Mouse (Mus musculus) spleen, adult 12 weeks (tissue): ENCODE results near the gene Vps8.
A peak's percentile ranks its signal among the peaks of the same experiment; 100 is the strongest.

ENCODE experiments used
- DNase-seq: peaks from one replicate; pipeline ENCODE4 v3.0.0; 2022; ENCODE audit warnings: low spot score

The Vps8 gene

DNA sequence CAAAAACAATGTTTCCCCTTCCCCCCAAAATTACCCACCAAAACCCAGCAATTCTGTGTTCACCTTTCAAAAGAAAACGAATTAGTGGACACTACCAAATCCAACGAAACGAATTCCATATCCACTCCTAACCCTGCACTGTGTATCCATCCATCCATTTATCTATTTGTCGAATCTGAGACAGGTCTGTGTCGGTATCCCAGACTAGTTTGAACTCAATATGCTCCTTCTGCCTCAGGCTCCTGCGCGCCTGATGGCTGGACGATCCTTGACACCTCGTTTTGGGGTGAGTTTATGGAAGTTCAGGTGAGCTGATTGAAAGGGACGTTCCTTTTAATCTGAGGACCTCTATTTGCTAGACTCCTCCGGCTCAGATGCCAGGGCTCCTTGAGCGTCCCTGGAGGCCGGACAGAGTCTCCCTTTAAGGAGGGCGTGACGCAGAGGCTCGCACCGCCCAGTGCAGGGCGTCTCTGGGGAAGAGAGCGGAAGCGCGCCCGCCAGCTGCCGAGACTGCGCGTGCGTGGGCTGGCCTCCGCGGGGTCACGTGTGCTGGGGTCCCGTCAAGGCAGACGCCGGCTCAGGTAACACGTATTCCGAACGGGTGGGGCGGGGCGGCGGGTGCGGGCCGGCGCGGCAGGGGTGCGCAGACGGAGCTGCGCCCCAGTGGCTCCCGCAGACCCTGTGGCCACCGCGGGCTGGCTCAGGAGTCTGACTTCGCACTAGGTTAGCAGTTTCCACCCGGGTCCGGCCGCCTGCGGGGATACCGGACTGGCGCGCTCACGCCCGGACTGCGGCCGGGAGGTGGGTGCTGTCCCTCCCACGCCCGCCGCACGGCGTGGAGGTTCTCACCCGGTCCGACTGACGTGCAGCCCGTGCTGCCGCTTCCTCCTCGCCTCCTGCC, at the start of gene Vps8:
Vps8 (plus strand) TSS at position 474 of the 901 bp plus-strand sequence.
- peak; percentile 86 for DNase-seq

DNA sequence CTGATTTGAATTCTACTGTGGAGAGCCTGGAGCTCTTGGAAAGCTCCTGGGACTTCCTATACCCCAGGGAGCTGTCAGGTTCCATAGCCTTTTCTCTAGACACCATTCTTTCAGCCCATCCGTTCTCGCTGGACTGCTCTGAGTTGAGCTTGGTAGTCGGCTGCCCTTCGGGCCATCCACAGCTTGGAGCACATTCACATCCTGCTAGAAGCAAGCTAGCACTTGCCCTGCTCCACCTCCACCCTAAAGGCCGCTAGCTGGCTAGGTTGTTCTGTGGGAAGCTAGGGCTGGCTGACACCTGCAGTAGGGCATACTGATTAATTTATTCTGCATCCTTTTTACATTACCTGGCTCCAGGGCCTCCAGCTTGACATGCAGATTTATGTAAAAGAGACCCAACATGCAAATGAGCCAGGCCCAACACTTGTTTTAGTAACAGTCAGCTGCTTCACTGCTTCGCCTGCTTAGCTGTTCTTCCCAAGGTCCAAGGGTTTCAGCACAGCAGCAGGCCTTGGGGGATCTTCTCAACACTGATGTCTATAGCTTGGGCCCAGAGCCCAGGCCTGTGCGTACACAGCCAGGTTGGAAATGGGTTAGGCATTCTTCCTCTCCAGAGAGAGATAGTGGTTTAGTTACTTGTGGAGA, 49.5 kb upstream of the Vps8 start:
- DNase-seq = no peak

- DNase-seq = no peak
Observed at GRCm38 (mm10) chr16:21374067-21374466, 48.9 kb upstream of the Vps8 start.

DNA sequence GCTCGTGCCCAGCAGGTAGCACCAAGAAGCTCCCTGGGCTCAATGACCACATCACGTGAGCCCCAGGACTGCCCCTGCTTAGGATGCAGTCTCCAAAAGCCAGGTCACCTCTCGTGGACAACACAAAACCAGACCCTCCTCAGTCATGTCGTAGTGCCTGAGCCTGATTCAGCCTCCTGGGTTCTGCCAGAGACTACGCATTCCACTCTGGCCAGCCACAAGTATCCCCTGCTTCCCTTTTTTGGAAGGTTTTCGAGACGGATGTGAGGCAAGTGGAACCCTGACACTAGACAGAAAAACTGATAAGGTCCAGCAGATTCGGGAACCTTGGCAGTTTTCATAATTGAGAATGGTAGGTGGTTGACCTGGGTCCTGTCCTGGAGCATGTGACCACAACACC, 47.8 kb upstream of the Vps8 start:
- DNase-seq = no peak

- no peak for DNase-seq
Observed at GRCm38 (mm10) chr16:21376316-21376715, 46.6 kb upstream of the Vps8 start.

GRCm38 (mm10) chr16:21376949-21377604, 45.8 kb upstream of the Vps8 start:
- DNase-seq = no peak

DNA sequence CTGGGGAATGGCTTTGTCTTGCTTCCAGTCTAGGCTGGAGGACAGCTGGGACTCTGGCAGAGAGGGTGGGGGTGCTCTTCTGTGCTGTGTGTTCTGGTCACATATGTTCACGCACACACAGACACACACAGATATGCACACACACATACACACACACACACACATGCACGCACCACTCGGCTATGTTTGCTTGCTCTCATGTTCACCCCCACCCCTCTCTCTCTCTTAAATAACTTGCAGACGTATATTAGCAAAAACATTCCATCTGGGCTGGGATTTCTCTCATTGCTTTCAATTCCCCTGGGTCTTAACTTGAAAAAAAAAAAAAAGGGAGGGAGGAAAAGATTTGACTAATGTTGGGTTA, 45.3 kb upstream of the Vps8 start:
- no peak for DNase-seq

DNA sequence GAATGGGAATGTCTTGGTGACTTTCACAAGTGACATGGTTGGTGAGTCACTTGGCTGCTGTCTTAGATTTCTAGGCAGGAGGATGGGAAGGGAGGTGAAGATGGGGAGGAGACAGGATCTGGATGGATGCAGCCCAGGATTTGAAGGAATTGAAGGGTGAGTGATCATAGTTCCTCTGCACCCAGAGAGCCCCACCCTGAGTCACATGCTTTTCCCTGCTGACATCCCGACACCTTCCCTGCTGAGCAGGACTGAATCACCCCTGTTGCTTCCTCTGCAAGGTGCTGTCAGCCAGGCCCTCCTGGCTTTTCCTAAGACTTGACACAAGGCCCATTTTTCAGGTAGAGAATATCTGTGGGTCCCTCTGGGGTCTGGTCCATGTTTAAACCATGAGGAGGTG, 41.4 kb upstream of the Vps8 start:
- no peak for DNase-seq

DNA sequence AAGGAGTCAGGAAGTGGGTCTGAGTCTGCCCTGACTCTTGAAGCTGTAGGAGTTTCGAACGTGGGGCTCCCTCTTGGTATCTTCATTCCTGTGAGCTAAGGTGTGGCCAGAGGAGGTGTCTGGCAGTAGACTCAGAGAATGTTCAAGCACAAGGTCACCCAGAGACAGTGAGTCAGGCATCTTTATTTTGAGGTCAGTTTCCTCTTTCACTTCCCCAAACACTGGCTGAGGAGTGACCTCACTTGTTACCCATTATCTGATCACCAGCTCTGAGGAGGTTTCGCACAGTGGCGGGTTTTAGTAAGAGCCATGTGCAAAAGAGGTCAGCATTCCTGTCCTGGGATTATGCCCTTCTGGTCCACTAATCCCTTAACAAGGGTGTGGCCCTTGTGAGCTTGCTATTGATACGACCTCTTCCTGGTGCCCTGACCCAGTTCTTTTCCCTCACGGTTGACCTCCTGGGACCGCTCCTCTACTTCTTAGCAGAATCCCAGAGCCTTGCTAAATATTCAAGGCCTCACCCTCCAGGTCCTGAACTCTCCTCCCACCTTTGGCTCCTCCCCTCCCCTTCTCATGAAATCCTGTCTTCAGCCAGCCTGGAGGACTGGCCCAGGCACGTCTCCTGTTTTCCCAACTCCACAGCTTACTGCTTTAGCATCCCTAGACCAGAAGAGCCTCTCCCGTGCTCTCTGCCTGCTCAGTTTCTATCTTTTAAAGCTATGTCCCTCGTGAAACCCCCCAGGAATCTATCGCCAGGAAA, 40.6 kb upstream of the Vps8 start:
- no peak for DNase-seq

DNA sequence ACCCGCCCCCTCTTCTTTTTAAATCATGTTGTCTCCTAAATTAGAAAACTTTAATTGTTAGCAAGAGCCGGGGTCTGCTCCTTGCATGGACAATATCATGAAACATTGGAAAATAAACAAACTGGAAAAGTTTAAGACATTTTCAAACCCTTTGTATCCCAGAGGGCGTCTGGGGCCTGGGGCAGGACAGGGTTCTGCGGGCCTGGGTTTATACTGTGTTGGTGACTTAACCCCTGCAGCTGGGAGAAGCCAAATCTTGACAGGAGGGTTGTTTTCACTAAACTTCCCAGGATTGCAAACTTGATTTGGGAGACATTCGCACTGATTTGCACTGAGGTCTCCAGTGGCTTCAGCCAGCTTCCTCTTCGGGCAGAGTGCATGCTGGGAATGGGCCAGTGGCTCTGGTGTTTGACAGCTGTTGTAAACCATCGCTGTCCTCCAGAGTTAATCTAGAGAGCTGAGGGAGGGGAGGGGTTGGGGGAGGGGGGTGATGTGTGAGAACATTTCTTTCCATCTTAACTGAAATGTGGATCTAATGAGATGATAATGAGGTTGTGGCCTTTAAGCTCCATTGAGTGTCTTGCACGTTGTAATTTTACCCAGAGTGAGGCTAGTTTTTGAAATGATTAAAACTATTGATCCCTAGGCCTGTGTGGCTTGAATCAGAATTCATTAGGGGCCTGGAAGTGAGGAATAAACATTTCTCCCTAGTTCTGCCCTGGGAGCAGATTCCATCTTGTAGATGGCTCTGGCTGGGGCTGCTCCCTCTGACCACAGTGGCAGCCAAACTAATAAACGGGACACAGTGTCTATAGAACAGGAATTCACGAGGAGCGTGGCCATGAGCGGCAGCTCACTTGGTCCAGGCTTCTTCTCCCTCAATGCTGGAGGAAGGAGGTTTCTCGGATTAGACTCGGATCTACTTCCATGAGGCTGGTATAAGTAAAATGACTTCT, 36.7 kb upstream of the Vps8 start:
- DNase-seq = no peak

GRCm38 (mm10) chr16:21389316-21389715, 33.6 kb upstream of the Vps8 start:
- no peak for DNase-seq

DNA sequence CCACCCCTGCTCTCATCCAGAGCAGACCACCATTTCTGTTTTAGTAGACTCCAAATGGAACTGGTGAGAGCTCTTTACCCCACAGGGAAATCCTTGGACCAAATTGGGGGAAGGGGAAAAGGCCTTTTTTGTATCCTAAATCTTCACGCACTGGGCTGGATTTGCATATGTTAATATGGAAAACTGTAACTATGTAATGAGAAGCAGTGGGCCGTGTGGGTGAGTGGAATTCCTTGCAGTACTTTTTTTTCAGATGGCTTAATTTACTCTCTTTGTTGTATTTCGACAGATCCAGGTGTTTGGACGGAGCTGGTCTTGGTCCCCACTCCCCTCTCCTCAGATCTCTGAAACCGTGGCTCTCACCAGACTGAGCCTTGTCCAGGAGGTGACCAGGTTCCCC, 32.2 kb upstream of the Vps8 start:
- no peak for DNase-seq

GRCm38 (mm10) chr16:21392099-21392498, 30.8 kb upstream of the Vps8 start:
- DNase-seq = peak; percentile 45

DNA sequence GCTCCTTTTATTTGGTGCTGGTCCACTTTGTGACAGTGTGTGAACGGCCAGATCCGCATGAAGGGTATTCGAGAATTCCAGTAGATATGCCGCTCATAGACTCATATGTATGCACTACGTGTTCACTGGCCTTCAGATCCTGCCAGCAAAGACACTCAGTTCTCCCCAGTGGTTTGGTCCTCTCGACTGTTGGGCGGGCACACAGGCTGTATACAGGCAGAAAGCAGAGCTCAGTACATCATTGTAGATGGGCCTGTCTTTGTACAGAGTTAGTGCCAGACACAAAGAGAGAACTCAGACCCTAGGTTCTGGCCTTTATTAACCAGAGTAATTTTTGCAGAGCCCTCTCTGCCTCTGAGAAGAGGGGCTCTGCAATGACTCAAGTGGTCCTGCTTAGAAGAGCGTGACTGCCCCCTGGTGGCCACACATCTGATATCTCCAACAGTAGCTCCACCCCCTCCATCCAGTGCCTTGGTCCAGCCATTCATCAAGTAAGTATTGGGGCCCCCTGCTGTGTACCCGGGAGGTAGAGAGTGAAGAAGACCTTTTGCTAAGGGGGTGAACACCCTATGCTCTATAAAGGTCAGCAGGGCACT, 30.3 kb upstream of the Vps8 start:
- DNase-seq = peak; percentile 69

DNA sequence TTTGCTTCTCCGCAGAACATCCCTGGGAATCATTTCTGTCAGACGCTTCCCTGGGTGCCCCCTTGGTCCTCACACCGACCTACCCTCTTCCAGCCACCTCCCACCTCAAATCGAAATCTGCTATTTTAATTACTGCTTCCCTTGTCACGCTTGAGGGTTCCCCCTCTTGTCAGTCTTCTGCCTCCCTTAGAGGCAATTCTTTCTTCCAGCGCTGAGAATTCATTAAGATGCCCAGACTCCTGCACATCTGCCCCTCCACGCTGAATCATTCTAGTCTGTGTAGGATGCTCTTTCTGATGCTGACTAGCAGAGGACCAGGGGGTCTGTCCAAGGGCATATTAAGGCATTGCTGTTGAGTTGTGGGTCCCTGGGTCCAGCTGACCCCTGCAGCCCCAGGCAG, 27.4 kb upstream of the Vps8 start:
- no peak for DNase-seq

- no peak for DNase-seq
Observed at GRCm38 (mm10) chr16:21397681-21398080, 25.2 kb upstream of the Vps8 start.

DNA sequence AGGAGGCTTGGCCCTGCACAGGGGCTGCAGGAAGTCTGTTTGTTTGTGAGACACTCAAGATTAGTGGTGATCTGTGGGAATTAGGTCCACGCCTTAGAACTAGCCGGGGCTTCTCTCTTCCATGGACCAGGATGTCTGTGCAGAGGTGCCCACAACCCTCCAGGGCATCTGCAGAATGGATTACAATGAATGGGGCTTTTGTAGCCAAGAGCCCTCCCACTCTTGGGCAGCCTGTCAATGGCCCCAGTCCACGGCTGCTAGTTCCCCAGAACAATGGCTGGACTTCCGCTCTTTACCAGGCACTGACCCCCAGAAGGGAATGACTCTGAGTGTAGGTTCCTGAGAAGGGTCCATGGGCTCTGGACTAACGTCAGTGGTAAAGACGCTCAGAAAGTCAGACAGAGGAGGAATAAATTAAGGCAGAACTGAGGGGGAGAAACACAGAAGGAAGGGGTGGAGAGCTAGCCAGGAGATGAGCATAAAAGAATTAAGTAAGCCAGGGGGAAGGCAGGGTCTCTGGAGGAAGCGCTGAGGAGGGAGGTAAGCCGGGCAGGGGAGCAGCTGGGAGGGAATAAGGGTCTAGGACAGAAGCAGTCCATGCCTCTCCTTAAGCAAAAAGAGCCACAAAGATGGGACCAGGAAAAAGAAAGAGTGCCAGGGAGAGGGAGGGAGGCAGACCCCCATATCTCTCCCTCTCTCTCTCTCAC, 24.4 kb upstream of the Vps8 start:
- DNase-seq = no peak

DNA sequence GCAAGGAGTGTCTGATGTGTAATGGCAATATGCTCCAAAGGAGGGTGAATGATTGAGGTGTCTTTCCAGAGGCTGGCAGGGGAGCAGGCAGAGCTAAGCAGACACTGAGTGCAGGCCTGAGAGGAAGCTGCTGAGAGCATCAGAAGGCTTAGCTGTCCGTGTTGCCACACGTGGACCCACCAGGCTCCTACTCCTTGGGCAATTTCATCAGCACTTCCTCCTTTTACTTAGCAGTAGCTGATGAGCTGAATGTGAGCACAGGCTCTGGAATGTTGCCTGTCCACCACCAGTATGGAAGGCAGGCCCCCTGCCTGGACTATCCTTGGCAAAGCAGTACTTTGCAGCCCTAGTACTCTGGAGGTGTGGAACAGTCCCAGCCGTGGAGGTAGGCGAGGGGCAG, 23.0 kb upstream of the Vps8 start:
- DNase-seq = no peak

DNA sequence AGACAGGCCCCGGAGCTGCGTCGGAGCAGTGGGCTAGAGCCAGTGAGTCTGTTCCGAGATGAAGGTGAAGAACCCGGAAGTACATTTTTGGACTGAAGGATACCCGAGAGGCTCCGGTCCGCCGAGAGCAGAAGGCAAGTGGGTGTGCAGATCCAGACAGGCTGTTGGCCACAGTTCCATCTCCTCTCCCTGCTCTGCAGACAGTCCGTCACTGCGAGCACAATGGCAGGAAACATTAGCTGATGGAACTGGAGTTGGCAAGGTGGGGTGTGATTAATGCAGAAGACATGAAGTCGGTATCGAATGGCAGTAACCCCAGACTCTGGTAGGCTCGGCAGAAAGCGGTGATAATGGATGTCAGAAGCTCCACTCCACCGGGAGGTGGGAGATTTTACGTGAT, 20.9 kb upstream of the Vps8 start:
- no peak for DNase-seq

GRCm38 (mm10) chr16:21403402-21403801, 19.5 kb upstream of the Vps8 start:
- no peak for DNase-seq
